Mouse (Mus musculus) adrenal gland, postnatal 4 days (tissue): ENCODE measurements around the gene Nrxn3. TPM values are rescaled to one million over a fixed set of nuclear protein-coding genes. Genes with fewer than 3 reads are reported as not detected.

Experiments used
- DNase-seq, 2 experiments: peaks; one replicate each; pipeline ENCODE4 v3.0.0; 2021 to 2022; ENCODE audit warnings: low spot score in 2 of 2, mixed read lengths in 2 of 2
- total RNA-seq, 2 experiments: library from RNA; stranded (reverse); gene quantifications; 2 replicates each; pipeline ENCODE4 v1.2.3; 2021

Nrxn3 gene
- total RNA-seq, 2 experiments from 2014 or later, result 1.2 to 2.5 TPM

DNA sequence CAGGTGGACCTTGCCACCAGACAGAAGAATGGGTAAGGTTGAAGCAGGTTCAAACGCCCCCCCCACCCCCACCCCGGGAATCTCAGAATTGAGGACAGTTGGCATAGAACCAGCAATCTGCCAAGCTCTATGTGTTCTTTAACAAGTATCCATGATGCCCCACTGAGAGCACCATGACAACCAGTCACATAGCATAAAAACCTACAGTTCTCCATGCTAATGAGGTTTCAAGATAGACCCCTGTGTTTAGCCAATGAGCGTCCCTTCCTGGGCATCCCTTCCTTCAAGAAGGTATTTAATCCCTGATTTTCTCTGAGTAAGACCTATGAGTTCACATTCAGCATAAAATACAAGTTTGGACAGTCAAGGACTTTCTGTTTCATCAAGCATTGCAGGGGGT, 938.5 kb downstream of the Nrxn3 start:
- DNase-seq, result no peak

DNA sequence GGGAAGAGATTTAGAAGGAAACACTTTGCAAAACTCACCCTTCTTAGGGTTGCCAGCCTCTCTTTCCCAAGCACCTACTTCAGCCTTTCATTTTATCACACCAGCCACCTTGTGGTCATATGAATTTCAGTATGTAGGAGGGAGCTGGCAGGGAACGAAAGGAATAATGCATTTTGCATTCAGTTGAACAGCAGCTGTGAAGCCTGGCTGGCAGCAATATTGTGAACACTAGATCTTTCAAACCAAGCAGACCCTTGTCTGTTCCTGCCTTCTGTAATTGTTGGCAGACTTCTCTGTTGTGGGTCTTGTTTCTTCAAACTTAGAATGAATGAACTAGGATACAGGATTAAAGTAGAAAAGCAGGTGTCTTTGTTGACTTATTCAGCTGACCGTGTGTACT, 946.2 kb downstream of the Nrxn3 start:
- no peak for DNase-seq

DNA sequence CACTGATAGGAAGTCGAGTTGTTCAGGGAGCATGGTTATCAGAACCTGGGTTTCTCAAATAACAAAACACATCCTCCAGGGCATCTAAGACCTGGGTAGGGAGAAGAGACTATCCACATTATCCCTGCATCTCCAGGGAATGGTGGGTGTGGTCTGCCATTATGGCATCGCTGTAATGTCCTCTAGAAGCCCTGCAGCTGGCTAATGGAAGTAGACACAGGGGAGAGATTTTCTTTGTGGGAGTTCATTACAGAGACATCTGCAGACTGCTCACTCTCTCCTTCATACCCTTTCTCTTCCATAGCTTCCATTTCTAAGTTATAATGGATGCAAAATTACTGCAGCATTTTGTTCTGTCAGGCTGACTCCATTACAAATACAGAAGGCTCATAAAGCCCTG, 950.1 kb downstream of the Nrxn3 start:
- no peak for DNase-seq

DNA sequence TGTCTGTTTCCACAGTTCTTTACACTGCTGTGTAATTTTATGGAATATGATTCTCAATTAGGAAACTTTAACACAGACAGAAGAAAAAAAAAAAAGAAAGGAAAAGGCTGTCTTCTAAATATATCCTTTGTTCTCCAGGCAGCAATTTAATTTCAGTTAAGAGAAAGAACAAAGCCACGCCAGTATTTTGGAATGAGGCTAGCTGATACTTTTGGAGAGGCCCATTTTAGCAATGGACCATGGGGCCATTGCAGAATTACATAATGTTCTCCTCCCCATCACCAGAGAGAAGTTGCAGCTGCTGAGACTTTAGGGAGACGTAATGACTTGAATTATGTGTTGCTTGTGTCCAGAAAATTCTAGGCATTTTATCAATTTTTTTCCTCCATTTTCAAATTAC, 963.0 kb downstream of the Nrxn3 start:
- DNase-seq, result no peak

DNA sequence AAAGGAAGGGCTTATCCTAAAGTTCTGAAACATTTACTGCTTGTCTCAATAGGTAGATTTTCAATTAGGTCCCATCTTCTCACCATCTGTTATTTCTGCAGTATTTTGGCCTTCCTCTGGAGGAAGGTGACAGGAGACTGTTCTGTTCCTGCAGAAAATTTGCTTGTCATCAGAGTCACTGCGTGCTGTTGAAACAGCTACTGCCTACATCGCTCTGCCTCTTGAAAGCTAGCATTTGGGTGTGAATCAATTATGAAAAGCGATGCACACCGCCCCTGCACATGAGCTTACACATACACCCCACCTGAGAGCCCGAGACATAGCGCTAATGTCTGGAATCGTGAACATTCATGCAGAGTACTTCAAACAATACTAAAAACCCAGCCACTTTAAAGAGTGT, 966.4 kb downstream of the Nrxn3 start:
- no peak for DNase-seq

DNA sequence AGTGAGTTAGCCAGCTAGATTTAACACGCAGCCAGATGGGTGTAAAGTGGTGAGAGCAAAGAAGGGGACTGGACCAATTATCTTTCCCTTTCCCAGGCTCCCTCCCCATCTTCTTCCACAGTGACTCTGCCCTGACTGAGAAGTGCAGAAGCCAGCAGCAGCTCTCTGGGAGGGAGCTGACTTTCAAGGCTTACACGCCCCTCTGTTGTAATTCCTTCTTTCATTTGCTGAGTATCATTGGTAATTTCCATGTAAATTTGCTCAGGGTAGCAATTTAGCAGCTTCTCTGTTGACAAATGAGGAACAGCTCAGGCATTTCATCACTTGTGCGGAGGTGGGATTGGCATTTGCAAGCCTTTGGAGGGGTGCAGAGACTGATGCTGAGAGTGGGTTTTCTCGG, 976.8 kb downstream of the Nrxn3 start:
- no peak for DNase-seq

DNA sequence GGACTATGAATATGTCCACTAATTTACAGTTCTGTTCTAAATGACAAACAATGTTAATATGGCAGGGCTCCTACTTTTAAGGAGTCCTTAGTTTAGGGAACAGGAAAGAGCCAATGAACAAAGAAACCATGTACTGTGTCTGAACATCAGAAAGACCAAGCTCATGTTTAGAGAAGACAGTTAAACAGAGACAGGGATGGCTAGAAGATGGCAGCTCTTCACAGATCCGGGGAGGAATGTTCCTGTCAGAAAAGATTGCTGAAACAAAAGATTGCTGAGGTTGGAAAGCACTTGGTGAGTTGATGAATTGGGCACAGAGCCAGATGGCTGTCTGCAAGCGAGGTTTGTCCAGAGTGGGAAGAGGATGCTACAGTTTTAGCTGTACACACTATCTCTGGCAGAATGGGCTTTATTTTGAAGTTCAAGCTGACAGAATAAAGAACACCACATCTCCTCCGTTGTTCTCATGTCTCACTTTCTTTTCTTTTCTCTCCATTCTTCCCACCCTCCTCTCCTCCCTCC, 978.3 kb downstream of the Nrxn3 start:
- no peak for DNase-seq

DNA sequence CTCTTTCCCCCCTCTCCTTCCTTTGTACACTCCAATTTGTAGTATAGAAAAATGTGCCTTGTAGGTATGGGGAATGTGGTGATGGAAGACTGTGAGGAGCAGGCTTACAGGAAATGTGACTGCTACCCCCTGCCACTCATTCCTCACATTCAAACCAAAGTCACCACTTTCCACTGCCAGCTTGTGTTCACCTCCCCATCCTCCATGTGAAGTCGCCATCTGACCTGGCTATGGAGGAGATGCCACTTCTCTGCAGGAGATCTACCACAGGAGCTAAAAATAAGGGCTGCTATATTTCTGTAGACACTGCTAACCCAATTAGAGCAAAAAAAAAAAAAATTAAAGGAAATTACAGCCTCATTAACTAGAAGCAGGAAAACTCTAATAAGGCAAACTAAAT, 980.3 kb downstream of the Nrxn3 start:
- DNase-seq, result no peak

DNA sequence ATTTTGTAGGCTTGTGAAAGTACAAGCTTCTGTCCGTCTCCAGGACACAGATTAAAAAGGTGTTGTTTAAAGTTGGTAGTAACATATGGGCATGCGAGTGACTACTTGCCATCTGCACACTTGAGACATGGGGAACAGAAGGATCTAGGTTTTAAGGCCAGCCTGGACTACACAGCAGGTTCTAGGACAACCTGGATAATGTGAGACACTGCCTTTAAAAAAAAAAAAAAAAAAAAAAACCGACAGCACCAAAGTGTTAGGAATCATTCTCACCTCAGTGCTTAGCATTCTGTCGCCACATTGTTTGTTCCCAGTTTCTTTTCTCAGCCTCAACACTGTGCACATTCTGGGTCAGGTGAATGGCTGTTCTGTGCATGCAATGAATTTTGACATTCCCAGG, 985.2 kb downstream of the Nrxn3 start:
- no peak for DNase-seq

DNA sequence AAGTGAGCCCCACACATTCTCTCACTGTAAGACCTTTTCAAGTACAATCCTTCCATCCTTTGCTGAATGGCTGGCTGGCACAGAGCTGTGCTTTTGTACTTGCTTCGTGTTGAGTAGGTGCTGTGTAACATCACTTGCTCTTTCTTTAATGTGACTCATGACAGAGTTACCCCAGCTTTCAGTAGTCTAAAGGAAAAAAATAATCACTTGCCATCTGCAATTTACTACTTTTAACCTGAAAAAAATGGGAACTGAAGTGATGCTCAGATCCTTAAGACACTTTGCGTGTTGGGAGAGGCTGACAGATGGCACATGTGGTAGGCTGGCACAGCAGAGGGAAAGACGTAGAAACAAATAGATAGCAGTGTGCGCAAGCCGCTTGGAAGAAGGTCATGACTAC, 987.8 kb downstream of the Nrxn3 start:
- no peak for DNase-seq

DNA sequence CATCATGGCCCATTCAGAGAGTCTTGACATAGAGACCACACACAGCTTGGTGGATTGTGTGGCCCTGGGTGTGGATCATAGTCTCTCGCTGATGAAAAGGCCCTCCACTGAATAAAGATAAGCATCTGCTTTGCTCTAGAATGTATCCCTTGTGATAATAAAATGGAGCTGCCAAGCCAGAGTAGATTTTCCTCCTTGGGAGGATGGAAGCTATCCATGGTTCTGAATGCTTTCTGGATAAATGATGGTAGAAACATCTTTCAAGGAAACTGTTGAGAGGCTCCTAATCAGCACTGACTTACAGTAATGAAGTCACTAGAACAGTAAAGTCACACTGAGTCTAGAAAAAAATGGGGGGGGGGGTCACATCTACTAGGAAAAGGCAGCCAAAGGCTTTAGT, 989.1 kb downstream of the Nrxn3 start:
- no peak for DNase-seq

DNA sequence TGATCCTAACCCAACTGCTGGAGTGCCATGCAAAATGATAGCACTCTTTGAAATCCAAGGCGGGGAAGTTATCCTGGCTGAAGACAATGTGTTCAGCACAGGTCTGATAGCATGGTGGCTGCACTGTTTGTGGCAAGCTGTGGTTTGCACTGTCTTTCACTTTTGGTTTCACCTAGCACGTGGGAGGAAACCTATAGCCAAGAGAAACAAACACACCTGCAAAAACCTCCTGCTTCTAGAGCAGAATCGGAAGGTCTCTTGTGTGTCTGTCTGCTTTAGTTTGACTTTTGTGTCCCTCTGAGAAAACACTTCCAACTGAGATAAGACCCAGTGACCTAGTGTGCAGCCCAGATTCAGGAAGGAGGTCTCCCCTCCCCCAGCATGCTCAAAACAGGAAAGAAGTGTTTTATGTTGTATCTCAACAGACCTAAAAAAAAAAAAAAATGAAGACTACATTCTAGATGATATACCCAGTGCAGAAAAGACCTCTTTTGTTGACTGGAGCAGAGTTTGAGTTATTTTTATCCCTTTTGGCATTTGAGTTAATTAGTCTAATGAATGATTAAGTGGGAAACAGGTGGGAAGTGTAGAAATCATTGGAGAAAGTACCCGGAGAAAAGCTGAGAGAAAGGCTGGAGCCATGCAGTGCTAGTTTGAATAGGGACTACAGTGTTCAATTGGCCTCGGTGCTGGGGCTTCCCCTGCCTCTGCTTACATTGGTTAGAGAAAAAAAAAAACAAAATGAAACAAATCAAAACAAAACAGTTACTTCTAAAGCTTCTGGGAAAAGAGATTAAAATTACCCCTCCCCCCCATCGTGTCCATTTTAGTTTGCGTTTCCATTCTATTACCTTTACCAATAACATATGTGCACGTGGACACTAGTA, 996.8 kb downstream of the Nrxn3 start:
- no peak for DNase-seq

DNA sequence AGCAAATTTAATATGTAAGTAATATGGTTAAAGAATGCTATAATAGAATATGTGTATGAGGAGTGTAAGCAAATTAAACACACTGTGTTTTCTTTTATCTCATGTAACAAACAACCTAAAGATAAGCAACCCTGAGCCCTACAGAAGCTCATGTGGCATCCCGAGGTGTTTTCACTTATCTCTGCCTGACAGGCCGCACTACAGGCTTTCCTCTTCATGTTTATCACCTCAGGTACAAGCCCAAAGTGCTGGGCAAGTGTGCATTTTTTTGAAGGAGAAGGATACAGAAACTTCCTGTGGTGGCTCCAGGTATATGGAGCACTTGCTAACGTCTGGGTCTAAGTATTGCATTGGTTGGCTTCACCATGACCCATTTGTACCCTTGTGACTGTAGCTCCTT, 998.3 kb downstream of the Nrxn3 start:
- no peak for DNase-seq

DNA sequence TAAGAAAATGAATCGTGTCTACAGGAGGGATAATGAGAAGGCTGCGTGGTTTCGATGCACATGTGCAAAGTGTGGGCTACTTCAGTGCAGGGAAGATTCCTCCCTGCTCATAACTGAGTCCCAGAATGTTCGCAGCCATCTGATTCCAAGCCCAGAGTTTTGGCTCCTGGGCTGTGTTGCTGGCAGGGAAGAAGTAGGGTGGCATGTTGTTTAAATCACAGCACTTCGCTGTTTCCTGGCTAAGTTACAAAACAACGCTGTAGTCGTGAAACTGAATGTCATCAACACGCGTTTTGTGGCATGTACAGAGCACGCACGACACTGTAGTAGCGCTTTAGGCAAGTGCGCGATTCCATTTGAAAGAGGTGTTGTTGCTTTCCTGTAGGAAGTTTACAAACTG, 999.8 kb downstream of the Nrxn3 start:
- DNase-seq, result no peak

DNA sequence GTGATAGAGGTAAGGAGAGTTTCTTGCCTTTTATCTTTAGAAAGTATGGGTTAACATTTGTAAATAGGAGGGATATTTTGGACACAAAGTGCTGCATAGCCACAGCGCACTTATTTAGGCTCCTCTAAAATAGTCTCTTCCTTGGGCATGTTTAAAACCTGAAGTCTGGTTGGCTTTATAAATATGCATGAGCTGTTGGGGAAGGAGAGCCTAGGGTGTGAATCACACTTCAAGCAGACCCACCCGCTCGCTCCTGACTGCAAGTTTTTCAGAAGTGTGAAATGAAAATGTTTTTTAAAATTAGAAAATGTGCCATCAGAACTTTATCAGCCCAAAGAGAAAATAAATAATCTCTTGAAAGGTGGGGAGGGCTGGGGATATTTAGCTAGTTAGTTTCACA, 1001.4 kb downstream of the Nrxn3 start:
- no peak for DNase-seq

DNA sequence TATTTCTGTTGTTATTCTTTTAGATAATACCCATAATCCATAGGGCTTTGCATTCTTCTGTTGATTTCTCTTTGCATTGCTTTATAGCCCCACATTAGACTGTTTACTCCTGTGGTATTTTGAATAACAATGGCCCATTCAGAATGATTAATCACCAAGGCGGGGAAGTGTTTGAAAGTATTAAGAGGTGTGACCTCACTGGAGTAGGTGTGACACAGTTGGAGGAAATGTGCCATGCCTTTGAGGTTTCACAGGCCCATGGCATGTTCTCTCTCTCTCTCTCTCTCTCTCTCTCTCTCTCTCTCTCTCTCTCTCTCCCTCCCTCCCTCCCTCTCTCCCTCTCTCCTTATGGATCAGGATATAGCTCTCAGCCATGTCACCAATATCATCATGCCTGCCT, 1019.6 kb downstream of the Nrxn3 start:
- DNase-seq, result no peak

DNA sequence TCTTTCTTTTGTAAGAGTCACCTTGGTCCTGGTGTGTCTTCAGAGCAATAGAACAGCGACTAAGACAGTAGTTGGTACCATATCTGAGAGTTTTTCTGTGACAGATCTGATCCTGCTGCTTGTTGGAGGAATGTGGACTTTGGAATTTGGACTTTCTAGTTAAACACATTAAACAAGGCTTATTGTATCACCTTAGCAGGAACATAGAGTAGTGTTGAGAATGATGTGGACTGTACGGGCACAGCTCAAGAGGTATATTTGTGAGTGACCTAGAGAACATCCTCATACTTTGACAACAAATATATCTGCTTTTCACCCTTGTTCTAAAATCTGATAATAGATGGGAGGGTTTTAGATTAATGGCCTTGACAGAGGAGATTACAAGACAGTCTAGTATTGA, 1020.1 kb downstream of the Nrxn3 start:
- DNase-seq, result no peak

DNA sequence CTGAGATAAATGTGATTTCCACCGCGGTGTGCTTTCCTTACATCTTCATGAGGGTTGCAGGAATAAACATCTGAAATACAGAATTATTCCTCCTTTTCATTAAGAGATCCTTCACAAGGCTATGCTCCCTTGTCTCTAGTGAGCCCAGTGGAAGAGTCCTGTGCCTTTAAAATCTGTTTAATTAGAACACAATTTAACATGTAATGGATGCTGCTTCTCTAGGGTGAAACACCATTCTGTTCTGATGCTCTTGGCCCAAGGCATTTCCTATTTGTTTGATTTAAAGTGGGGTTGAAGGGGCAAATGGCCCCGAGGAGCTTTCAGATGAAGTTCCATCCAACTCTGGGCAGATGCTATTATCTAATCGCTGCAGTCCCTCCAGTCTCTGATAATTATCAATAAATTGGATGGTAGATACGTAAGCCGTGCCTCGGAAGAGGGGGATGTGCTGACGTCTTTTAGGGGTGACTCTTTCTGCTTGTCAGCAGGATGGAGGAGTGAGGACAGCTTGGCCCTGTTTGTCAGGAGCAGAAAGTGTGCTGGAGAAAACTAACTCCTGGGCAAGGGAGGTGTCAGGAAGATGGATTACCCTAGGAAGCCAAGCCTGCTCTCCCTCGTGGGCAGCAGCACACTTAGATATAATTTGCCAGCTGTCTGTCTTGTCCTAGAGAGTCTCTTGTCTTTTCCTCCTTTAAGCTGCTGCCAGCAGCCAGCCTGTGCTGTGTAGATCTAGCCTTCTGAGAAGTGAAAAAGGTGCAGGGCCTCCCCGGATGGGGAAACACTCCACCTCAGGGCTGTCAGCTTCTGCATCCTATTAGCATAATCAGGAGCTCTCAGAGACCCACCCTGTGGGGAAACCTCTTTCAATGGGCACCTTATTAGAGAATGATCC, 1041.8 kb downstream of the Nrxn3 start:
- no peak for DNase-seq

DNA sequence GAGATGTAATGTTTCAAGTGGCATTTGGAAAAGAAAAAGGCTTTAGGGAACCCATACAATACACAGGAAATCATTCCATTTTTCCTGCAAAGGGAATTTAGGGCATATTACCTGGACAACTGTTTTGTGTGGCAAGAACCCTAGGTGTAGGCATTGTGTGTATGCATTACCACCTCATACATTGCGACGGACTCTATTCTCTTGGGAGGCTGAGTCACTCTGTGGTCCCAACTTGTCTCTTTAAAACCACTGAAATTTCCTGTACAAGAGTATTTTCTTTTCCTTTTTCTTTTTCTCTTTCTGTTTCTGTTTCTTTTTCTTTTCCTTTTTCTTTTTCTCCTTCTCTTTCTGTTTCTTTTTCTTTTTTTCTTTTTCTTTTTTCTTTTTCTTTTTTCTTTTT, 1042.5 kb downstream of the Nrxn3 start:
- DNase-seq, result no peak

DNA sequence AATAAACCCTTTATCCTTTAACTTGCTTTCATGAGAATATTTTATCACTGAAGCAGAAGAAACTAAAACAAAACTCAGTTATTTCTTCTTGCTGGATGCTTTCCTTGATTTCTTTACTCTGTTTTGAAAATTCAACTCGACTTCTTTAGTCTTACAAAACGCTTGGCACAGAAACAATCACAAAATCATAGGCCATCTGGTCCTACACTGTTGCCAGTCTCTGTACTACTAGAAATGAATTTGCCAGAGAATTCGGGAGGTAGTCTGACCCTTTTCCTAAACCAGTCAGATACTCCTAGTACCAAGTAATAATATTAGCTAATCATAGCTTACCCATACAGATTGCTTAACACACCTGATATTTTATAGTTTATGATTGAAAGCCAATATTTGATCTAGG, 1066.1 kb downstream of the Nrxn3 start:
- DNase-seq, result no peak

DNA sequence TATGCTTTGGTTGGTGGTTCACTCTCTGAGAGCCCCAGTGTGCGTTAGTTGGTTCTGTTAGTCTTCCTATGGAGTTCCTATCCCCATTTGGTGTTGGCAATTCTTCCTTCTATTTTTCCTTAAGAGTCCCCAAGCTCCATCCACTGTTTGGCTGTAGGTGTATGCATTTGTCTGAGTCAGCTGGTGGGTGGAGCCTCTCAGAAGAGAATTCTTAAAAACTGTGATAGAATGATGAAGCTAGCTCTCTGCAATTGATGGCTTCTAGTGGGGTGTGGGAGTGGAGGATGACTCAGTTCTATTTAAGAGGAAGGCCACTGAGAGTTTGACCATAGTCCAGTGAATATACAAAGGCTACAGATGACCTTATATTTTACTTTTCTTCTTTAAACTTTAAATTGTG, 1067.3 kb downstream of the Nrxn3 start:
- DNase-seq, result no peak

DNA sequence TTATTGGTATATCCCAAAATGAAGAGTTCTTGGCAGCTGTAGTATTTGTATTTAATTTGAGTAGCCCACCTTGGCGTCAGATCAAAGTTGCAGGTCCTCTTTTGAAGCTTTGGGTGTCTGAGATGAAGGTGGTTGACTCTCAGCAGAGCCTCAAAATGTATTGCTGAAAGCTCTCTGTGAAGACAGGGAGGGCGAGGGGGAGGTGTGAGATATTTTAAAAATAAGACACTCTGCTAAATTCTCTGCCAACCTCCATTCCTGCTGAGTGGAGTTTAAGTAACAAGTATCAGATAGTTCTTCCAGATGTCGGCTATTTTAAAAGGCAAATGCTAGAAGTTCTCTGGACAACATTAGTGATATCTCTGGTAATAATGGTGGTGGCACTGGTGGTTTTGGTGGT, 1069.2 kb downstream of the Nrxn3 start:
- DNase-seq, result no peak
